Mouse (Mus musculus): ENCODE data around the gene Mum1.
"Not testable (repeated sequence)": the region's sequence is repeated elsewhere in the genome, so short reads cannot be mapped to it uniquely, and the experiment has no call there.

Mum1 gene

GRCm38 (mm10) chr10:80199440-80200008 lies 26.7 kb upstream of the Mum1 start:
- Histone ChIP-seq H3K4me1 (replicated peaks; ENCODE audit: low read depth, low read length) (peaks cover 51% of the 10 kb centered on the region), H3K36me3 (ENCODE audit: insufficient read depth, low read length) (no peaks in the 10 kb centered on the region), H3K27me3 (ENCODE audit: insufficient read depth, low read length) (peaks cover 10% of the 10 kb centered on the region; the same call in 1 of the 2 replicates), H3K4me3 (replicated peaks; ENCODE audit: low read length) (no peak overlapping the region), H3K9me3 (ENCODE audit: low read length) (no peaks in the 10 kb centered on the region)
- TF ChIP-seq NANOG (IDR thresholded peaks at IDR 0.05; ENCODE audit: borderline replicate concordance, low read length) (no peak), CTCF (conservative IDR thresholded peaks at IDR 0.05; ENCODE audit: low read length) (peak; percentile 88)

DNA sequence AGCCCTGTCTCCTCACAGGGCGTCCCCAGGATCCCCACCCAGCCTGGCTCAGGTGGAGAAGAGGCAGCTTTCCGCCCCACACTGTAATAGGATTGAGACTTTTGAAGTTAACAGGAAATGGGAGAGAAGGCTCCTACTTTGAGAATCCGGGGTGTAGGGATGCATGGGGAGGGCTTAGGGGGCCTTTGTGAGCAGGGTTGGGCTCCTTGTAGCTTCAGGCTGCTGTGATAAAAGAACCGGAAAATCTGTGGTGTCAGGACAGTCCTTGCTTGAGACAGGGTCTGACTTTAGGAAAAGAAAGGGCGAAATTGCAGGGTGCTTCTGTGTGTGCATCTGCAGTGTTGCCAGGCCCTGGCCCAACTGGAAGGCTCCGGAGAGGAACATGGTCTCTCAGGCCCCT lies 25.7 kb upstream of the Mum1 start:
- peaks cover 11% of the 10 kb centered on the region for H3K27me3 ChIP-seq (ENCODE audit: insufficient read depth, low read length)
- H3K36me3 ChIP-seq (ENCODE audit: insufficient read depth, low read length), result no peaks in the 10 kb centered on the region
- H3K4me1 ChIP-seq (replicated peaks; ENCODE audit: low read depth, low read length), result peaks cover 58% of the 10 kb centered on the region
- peak overlapping the region; percentile 41 for H3K4me3 ChIP-seq (replicated peaks; ENCODE audit: low read length)
- no peaks in the 10 kb centered on the region for H3K9me3 ChIP-seq (ENCODE audit: low read length)
- no peak for TF ChIP-seq CTCF (conservative IDR thresholded peaks at IDR 0.05; ENCODE audit: low read length)

GRCm38 (mm10) chr10:80204055-80204454 lies 22.2 kb upstream of the Mum1 start:
- no peak for TF ChIP-seq NANOG (IDR thresholded peaks at IDR 0.05; ENCODE audit: borderline replicate concordance, low read length)
- no peak for TF ChIP-seq CTCF (conservative IDR thresholded peaks at IDR 0.05; ENCODE audit: low read length)
- TF ChIP-seq POU5F1 (IDR thresholded peaks at IDR 0.05; ENCODE audit: borderline replicate concordance, low read length), result no peak
- Histone ChIP-seq H3K9me3 (ENCODE audit: low read length) (no peaks in the 10 kb centered on the region), H3K4me1 (replicated peaks; ENCODE audit: low read depth, low read length) (peaks cover 78% of the 10 kb centered on the region), H3K36me3 (ENCODE audit: insufficient read depth, low read length) (no peaks in the 10 kb centered on the region), H3K4me3 (replicated peaks; ENCODE audit: low read length) (no peak overlapping the region; the same call in 1 of the 2 replicates), H3K27me3 (ENCODE audit: insufficient read depth, low read length) (peaks cover 20% of the 10 kb centered on the region)

GRCm38 (mm10) chr10:80207201-80207600 lies 19.0 kb upstream of the Mum1 start:
- H3K9me3 ChIP-seq (ENCODE audit: low read length), result no peaks in the 10 kb centered on the region
- H3K4me3 ChIP-seq (replicated peaks; ENCODE audit: low read length), result no peak overlapping the region
- H3K36me3 ChIP-seq (ENCODE audit: insufficient read depth, low read length), result no peaks in the 10 kb centered on the region
- peaks cover 64% of the 10 kb centered on the region for H3K4me1 ChIP-seq (replicated peaks; ENCODE audit: low read depth, low read length)
- H3K27me3 ChIP-seq (ENCODE audit: insufficient read depth, low read length), result peaks cover 31% of the 10 kb centered on the region
- TF ChIP-seq POU5F1 (IDR thresholded peaks at IDR 0.05; ENCODE audit: borderline replicate concordance, low read length) (no peak), CTCF (conservative IDR thresholded peaks at IDR 0.05; ENCODE audit: low read length) (no peak), NANOG (IDR thresholded peaks at IDR 0.05; ENCODE audit: borderline replicate concordance, low read length) (no peak)

- TF ChIP-seq CTCF (conservative IDR thresholded peaks at IDR 0.05; ENCODE audit: low read length) (no peak), NANOG (IDR thresholded peaks at IDR 0.05; ENCODE audit: borderline replicate concordance, low read length) (no peak), POU5F1 (IDR thresholded peaks at IDR 0.05; ENCODE audit: borderline replicate concordance, low read length) (no peak)
- Histone ChIP-seq H3K27me3 (ENCODE audit: insufficient read depth, low read length) (peaks cover 31% of the 10 kb centered on the region), H3K9me3 (ENCODE audit: low read length) (no peaks in the 10 kb centered on the region), H3K36me3 (ENCODE audit: insufficient read depth, low read length) (no peaks in the 10 kb centered on the region), H3K4me1 (replicated peaks; ENCODE audit: low read depth, low read length) (peaks cover 59% of the 10 kb centered on the region), H3K4me3 (replicated peaks; ENCODE audit: low read length) (0 out of 2 replicates have a peak overlapping the region, but pooled peaks have one; percentile 3)
Measured at GRCm38 (mm10) chr10:80207676-80208075, 18.6 kb upstream of the Mum1 start.

DNA sequence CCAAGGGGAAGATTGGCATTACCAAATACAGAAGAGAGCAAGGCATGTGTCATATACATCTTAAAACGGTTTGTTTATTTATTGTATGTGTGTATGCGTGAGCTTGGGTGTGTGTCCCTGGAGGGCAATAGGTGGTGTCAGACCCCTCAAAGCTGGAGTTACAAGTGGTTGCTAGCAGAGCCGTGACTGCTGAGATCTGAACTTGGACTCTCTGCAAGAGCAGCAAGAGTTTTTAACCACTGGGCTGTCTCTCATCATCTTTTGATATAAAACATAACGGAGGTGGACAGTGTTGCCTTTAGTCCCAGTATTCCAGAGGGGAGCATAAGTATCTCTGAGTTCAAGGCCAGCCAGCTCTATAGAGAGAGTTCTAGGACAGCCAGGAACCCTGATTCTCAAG lies 18.0 kb upstream of the Mum1 start:
- H3K9me3 ChIP-seq (ENCODE audit: low read length), result no peaks in the 10 kb centered on the region
- no peak overlapping the region for H3K4me3 ChIP-seq (replicated peaks; ENCODE audit: low read length)
- peaks cover 31% of the 10 kb centered on the region for H3K27me3 ChIP-seq (ENCODE audit: insufficient read depth, low read length)
- peaks cover 57% of the 10 kb centered on the region for H3K4me1 ChIP-seq (replicated peaks; ENCODE audit: low read depth, low read length)
- TF ChIP-seq POU5F1 (IDR thresholded peaks at IDR 0.05; ENCODE audit: borderline replicate concordance, low read length), result no peak
- no peaks in the 10 kb centered on the region for H3K36me3 ChIP-seq (ENCODE audit: insufficient read depth, low read length)

DNA sequence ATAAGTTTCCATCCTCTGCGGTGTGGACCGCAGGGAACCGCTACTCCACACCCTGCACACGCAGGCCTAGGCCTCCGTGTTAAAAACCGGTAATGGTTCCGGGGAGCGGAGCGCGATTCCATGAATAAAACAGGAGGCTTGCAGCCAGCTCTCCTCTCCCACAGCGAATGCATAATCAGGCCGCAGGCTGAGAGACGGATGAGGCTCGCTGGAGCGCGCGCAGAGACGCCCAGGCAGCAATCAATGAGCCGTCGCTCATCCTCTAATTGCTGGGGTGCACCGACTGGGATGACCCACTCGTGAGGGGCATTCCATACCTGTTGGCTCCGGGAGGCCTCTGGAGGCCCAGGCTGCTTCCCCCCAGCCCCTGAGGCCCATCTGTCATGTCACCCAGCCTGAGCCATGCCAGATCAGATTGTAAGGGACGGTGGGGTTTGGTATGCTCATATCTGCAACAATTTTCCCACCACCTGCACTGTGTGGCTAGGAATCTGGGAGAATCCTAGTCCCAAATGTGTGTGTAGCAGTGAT lies 17.3 kb upstream of the Mum1 start:
- H3K4me1 ChIP-seq (replicated peaks; ENCODE audit: low read depth, low read length), result peaks cover 55% of the 10 kb centered on the region
- H3K9me3 ChIP-seq (ENCODE audit: low read length), result no peaks in the 10 kb centered on the region
- peak overlapping the region; percentile 46 for H3K4me3 ChIP-seq (replicated peaks; ENCODE audit: low read length)
- H3K27me3 ChIP-seq (ENCODE audit: insufficient read depth, low read length), result peaks cover 31% of the 10 kb centered on the region
- TF ChIP-seq POU5F1 (IDR thresholded peaks at IDR 0.05; ENCODE audit: borderline replicate concordance, low read length), result no peak
- TF ChIP-seq CTCF (conservative IDR thresholded peaks at IDR 0.05; ENCODE audit: low read length), result no peak
- no peak for TF ChIP-seq NANOG (IDR thresholded peaks at IDR 0.05; ENCODE audit: borderline replicate concordance, low read length)
- H3K36me3 ChIP-seq (ENCODE audit: insufficient read depth, low read length), result no peaks in the 10 kb centered on the region

DNA sequence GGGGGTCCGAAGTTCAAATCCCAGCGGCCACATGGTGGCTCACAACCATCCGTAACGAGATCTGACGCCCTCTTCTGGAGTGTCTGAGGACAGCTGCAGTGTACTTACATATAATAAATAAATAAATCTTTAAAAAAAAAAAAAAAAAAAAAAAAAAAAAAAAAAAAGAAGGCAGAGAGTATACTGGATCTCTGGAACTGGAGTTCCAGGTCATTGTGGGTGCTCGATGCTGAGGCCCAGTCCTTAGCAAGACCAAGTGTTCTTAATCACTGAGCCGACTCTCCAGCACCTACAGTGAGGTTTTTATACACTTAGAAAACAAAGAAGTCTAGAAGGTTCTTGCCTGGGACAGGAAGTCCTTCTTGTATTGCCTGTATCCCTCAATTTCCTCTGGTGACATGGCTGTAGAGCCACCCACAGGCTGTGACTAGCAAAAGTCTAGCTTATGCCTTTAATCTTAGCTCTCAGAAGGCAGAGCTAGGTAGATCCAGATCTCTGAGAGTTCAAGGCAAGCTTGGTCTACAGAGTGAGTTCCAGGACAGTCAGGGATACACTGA lies 14.6 kb upstream of the Mum1 start:
- H3K9me3 ChIP-seq (ENCODE audit: low read length); H3K4me3 ChIP-seq (replicated peaks; ENCODE audit: low read length); H3K36me3 ChIP-seq (ENCODE audit: insufficient read depth, low read length): not testable (repeated sequence)
- Histone ChIP-seq H3K4me1 (replicated peaks; ENCODE audit: low read depth, low read length) (peaks cover 54% of the 10 kb centered on the region), H3K27me3 (ENCODE audit: insufficient read depth, low read length) (peaks cover 28% of the 10 kb centered on the region)
